Mouse (Mus musculus) T-helper 17 cell (primary cell): Measurements from ENCODE around the gene Erbb2.

ENCODE experiments used
- in situ Hi-C, 2 experiments: fragments of 300-600 bp; cut with MboI, MseI; formaldehyde crosslinking; loops; 1 replicate in 1 of 2; 2 replicates in 1 of 2; pipeline ENCODE4 v1.15.1; 2025; ENCODE audit warnings: high pct_unique_total_duplicates in 2 of 2

Gene Erbb2

DNA sequence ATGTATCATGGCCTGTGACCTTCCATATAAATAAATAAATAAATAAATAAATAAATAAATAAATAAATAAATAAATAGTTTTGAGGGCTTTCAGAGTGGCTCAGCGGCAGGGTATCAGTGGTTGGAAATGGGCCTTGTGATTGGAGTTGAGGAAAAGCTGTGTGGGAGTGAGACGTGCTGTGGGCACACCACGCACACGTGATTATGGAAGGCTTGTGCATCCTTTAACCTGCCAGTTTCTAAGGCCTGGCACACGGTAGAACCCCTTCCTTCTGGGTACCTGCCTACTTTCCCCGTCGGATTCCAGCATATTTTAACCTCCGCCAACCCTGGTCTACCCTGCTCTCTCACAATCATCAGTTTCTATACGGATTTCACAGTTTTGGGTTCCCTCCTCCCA, 44.7 kb downstream of the Erbb2 start:
- in situ Hi-C loops = no loop called here

DNA sequence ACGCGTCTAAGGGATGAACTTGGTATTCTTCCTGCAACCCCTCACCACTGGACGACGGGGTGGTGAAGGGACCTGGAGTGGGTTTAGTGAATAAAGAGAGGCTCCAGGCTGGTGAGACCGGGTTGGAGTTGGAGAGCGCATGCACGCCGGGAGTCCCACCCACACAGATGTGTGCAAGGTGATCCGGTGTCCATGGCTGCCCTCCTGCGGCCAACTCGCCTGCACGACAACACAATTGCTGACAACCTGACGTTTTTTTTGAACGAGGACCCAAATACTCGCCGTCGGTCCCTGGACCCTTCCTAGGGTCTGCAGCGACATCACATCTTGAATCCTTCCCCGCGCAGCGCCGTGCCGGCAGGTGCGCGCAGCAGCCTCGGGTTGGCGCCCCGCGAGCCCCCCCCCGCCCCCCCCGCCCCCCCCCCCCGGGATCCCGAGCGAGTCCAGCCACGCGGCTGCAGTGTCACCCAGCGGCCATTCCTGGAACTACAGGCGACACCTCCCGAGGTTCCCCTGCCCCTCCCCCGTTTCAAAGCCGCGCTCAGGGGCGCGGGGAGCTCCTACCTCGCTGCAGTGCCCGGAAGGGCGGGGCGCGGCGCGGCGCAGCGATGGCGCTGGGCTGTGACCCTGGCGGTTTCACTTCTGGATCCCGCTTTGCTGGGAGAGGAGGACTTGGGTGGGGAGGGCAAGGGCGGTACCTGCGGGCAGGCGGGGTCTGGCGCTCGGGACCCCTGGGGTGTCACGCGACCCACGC, 45.3 kb downstream of the Erbb2 start:
- in situ Hi-C loops = no loop called here

DNA sequence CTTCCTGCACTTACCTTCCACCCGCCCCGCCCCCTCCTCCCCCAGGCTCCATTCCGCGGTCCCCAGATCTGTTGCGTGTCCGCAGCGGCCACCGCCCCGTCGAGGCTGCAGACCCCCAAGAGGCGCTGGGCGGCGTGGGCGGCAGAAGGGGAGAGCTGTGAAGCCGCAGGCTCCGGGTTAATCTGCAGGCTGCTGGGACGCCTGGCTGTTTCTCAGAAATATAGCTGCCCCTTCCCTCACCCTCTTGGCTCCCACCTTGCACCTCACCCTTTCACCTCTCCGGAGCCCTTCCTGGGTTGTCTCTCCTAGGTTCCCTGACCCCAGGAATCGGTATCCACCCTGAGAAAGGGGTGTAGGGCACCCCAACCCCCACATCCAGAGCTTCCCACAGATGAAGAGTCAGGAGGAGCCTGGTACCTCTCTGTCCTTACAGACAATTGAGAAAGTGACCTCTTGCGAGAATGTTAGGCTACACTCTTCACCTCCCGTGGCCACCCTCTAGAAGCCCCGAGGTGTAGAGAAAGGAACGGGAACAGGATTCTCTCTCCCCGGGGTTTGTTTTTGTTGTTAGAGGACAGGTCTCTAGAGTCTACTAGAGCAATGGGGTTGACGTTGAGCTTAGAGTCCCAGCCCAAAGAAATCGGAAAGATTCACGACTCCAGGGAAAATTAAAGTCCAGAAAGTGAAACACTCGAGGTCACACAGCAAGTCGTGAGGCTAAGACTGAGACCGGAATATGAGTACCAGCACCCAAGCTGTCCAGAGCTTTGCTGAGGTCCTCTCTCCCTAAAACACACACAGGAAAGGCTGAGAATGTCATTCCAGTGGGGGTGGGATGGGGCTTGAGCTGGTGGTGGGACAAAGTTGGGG, 46.1 kb downstream of the Erbb2 start:
- in situ Hi-C loops = no loop called here

DNA sequence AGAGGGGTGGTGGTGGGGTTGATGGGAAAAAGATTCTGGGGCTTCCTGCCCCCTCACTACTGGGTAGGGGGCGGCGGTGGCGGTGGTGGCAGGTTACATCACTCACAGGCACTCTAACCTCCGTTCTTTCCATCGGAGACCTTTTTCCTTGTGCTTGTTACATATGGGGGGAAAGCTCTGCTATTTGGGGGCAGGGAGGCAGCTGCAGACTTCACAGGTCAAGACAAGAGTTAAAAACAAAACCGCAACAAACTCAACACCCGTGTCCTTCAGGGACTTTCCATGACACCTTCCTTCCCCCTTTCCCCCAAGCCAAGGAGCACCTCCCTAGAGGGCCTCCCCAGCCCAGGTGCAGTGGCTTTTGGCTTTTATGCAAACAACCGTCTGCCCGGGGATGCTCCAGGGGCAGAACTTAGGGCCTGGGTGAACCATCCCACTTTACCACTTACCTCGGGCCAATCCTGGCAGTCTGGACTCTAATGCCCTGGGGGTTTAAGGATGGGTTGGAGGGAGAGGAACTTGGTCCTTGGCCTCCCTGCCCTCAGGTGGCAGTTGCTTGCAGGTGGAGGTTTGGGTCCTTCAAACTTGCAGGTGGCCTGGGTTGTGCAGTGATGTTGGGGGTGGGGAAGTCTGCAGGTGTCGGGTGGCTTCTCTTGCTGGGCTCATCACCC, 46.9 kb downstream of the Erbb2 start:
- in situ Hi-C loops = no loop called here

GRCm38 (mm10) chr11:98459860-98460259, 47.6 kb downstream of the Erbb2 start:
- in situ Hi-C loops = loop anchor here in 1 of 2 experiments (10.0 kb wide), 1 partner anchor 675 kb away; no protein-coding TSS in a partner anchor

- in situ Hi-C loops = loop anchor here in 1 of 2 experiments (10.0 kb wide), 1 partner anchor 674 kb away; no protein-coding TSS in a partner anchor
Measured at GRCm38 (mm10) chr11:98461109-98461720, 48.9 kb downstream of the Erbb2 start.

GRCm38 (mm10) chr11:98462255-98462654, 50.0 kb downstream of the Erbb2 start:
- in situ Hi-C loops = loop anchor here in 1 of 2 experiments (10.0 kb wide), 1 partner anchor 673 kb away; no protein-coding TSS in a partner anchor

DNA sequence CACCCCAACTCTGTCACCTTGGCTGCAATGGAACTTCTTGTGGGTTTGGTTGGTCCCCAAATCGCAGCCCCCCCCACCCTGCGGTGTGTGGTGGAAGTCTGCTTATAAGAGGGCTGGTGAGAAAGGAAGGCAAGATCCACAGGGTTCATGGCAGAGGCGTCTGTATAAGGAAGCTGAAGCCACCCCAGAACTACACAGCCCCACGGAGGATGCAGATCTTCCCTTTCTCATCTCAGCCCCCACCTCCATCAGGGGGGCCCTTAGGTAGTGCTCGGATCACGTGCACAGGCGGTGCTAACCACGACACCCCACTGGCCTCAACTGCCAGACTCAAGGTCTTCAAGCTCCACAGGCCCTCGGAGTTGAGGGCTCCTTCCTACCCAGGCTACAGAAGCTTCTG, 51.6 kb downstream of the Erbb2 start:
- in situ Hi-C loops = loop anchor here in 1 of 2 experiments (10.0 kb wide), 1 partner anchor 671 kb away; no protein-coding TSS in a partner anchor

GRCm38 (mm10) chr11:98464516-98464915, 52.2 kb downstream of the Erbb2 start:
- in situ Hi-C loops = loop anchor here in 1 of 2 experiments (10.0 kb wide), 1 partner anchor 670 kb away; no protein-coding TSS in a partner anchor

- in situ Hi-C loops = loop anchor here (5.0 to 10.0 kb wide), 4 partner anchors 82 to 665 kb away; partner anchors contain the start of genes Nr1d1 (in 2 of the 2) and Zpbp2 (in 1 of the 2)
Measured at GRCm38 (mm10) chr11:98469761-98470714, 57.8 kb downstream of the Erbb2 start.

DNA sequence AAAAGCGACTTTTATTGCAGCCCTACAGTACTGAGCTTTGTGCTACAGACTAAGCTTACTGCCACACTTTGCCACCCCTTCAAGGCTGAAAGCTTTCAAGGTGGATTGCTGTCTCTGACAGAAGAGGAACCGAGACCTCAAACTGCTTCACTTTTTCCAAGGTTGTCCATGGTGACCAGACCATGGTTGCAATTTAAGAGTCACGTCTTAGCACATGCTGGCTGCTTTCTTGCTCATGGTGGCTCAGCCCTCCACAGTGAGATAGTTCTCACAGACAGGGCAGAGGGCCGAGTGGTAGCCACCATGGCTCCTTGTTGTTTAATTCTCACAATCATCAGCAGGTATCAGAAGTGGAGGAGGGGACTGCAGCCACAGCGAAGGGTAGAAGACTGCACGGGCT, 58.5 kb downstream of the Erbb2 start:
- in situ Hi-C loops = loop anchor here in 1 of 2 experiments (10.0 kb wide), 1 partner anchor 304 kb away; the partner anchor contains the start of gene Nr1d1

- in situ Hi-C loops = loop anchor here in 1 of 2 experiments (10.0 kb wide), 1 partner anchor 302 kb away; the partner anchor contains the start of gene Nr1d1
Measured at GRCm38 (mm10) chr11:98472696-98473095, 60.4 kb downstream of the Erbb2 start.

DNA sequence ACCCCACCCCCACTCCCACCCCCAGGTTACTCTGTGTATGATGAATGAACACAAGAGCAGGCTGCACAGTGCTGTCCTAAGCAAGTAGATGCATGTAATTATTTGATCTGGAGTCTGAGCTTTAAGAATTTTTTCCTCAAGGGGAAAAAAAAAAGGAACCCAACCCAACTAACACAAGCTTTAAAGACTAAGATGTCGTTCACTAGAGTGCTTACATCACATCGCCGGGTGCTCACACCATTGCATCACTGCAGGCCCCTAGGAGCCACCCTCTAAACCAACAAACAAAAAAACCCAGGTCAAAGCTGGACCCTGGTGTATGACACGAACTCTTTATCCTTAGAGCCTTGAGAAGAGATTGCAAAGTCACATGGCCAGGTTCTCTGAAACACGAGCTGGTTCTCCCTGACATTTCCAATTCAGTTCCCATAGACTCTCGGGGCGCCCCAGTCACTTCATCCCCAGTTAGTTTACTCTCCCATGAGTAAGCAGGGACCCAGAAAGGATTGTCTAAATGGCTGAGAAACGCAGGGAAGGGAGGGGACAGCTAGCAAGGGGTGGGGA, 61.7 kb downstream of the Erbb2 start:
- in situ Hi-C loops = loop anchor here in 1 of 2 experiments (10.0 kb wide), 1 partner anchor 301 kb away; the partner anchor contains the start of gene Nr1d1

DNA sequence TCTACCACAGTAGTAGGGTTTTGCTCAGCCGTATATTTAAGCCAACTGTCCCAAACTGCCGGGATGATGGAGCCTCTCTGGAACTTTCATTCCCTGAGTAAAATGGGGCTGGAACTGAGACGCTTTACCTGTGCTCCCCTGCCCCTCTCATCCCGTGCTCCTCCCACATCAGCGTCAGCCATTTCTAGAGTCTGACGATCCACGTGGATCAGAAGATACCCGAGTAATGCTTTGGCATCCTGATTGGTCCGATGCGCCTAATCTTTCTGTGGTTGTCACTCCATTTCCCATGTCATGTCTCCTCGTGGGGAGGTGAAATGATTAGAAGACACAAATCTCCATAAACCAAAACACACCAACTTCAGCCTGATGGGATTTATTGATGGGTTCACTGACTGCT, 62.7 kb downstream of the Erbb2 start:
- in situ Hi-C loops = loop anchor here in 1 of 2 experiments (5.0 to 10.0 kb wide), 2 partner anchors 300 to 472 kb away; partner anchors contain the start of gene Nr1d1

DNA sequence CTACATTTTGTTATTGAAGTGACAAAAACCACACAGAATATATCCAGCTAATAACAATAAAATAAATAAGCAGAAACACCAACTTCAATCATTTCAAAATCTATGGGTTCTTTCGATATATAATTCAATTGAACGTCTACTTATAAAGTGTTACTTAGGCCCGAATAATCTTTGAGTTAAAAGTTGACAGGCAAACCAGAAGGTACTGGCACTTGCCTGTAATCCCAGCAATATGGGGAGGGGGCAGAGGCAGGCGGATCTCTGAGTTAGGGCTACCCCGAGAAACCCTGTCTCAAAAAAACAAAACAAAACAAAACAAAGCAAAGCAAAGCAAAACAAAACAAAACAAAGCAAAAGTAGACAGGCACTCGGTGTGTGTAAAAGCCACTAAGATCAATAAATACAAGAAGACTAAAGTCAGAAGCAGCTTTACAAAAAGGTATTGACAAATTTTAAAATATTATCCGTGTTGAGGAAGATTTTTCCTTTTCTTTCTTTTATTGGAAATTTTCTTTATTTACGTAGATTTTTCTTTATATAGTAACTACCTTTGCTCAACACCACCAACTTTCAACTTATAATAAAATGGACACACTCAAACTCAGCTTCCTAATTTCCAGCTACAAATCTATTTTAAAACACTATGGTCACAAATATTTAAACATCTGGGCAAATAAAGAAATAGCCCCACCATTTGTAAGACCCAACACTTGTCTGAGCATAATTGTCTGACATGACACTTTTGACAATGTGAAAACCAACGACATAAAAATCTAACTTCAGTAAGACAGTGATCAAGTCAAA, 63.6 kb downstream of the Erbb2 start:
- in situ Hi-C loops = loop anchor here in 1 of 2 experiments (5.0 to 10.0 kb wide), 2 partner anchors 299 to 471 kb away; partner anchors contain the start of gene Nr1d1

GRCm38 (mm10) chr11:98476434-98476807, 64.2 kb downstream of the Erbb2 start:
- in situ Hi-C loops = loop anchor here in 1 of 2 experiments (5.0 to 10.0 kb wide), 2 partner anchors 298 to 471 kb away; partner anchors contain the start of gene Nr1d1

GRCm38 (mm10) chr11:98477011-98477701, 64.9 kb downstream of the Erbb2 start:
- in situ Hi-C loops = loop anchor here in 1 of 2 experiments (5.0 to 10.0 kb wide), 2 partner anchors 298 to 470 kb away; partner anchors contain the start of gene Nr1d1
